Mouse (Mus musculus) layer of hippocampus, adult 11-12 months (tissue): ENCODE measurements around the gene Vsig8.

Source experiments
- DNase-seq: peaks from one replicate; pipeline ENCODE4 v3.0.0; 2022; ENCODE audit warnings: low spot score

The Vsig8 gene

GRCm38 (mm10) chr1:172590385-172590784, 34.6 kb downstream of the Vsig8 start, which contains the start of gene Slamf8:
TSS of gene Slamf8 (minus strand) at chr1:172590568.
- DNase-seq: peak; percentile 55

GRCm38 (mm10) chr1:172593321-172593720, 37.6 kb downstream of the Vsig8 start:
- no peak for DNase-seq

GRCm38 (mm10) chr1:172593956-172594355, 38.2 kb downstream of the Vsig8 start:
- DNase-seq: no peak

- DNase-seq: peak; percentile 54
Observed at GRCm38 (mm10) chr1:172594495-172594894, 38.8 kb downstream of the Vsig8 start.

GRCm38 (mm10) chr1:172602326-172602725, 46.6 kb downstream of the Vsig8 start, which contains the start of gene Fcrl6:
TSS of gene Fcrl6 (minus strand) at chr1:172602551.
- DNase-seq: no peak

GRCm38 (mm10) chr1:172611304-172611703, 55.6 kb downstream of the Vsig8 start:
- DNase-seq: no peak

- DNase-seq: no peak
Observed at GRCm38 (mm10) chr1:172612745-172613144, 57.0 kb downstream of the Vsig8 start.
